In genomic region chr16:23416657-23417293, GRCm38 (mm10) we compare ENCODE assay signal across 8 mouse cellular contexts. TPM values are rescaled to one million over a fixed set of nuclear protein-coding genes. Genes with fewer than 3 reads are reported as not detected.
DNase-seq lines count a peak whose midpoint lies in the region; ATAC-seq and TF ChIP-seq lines count a peak whose summit lies in the region.

No protein-coding gene starts in this region.

- TF ChIP-seq POLR2A in small intestine, adult 2 months (IDR thresholded peaks at IDR 0.05; ENCODE audit: low read depth, low read length): no peak

- H3K27me3 ChIP-seq in forebrain, embryonic 12.5 days: 0 out of 2 replicates have a peak, but pooled peaks cover 9% of the 10 kb centered on the region
- H3K27me3 ChIP-seq in forebrain, embryonic 10.5 days (ENCODE audit: poor library complexity, severe bottlenecking): peaks cover 4% of the 10 kb centered on the region; the same call in 1 of the 2 replicates
- no peaks in the 10 kb centered on the region for H3K27me3 ChIP-seq in hindbrain, embryonic 14.5 days (ENCODE audit: control insufficient read depth, insufficient read depth, low read length)
- no peaks in the 10 kb centered on the region for H3K27me3 ChIP-seq in liver, embryonic 13.5 days
- no peaks in the 10 kb centered on the region for H3K27me3 ChIP-seq in small intestine, adult 2 months (ENCODE audit: control insufficient read depth, insufficient read depth, low read length)

- DNase-seq in forebrain, embryonic 10.5 days (ENCODE audit: extremely low spot score, low spot score): no peak
- no peak for DNase-seq in hindbrain, embryonic 14.5 days (ENCODE audit: low spot score)
- DNase-seq in liver, embryonic 13.5 days: no peak
- DNase-seq in adrenal gland, postnatal 4 days (ENCODE audit: low spot score in 2 of 2): no peak
- DNase-seq in left cerebral cortex, postnatal 14 days (ENCODE audit: low spot score in 2 of 2): no peak
- no peak for DNase-seq in natural killer cell, adult 2 months (ENCODE audit: low spot score in 2 of 2)

- ATAC-seq in forebrain, embryonic 12.5 days (ENCODE audit: low FRiP score): no peak
- peak; percentile 31; the same call in 1 of the 2 replicates for ATAC-seq in hindbrain, embryonic 14.5 days (ENCODE audit: low FRiP score)
- ATAC-seq in liver, embryonic 13.5 days (ENCODE audit: low read depth): no peak

- intact Hi-C loops in left cerebral cortex, postnatal 14 days (cut with DNase I): no loop called here

- H3K4me3 ChIP-seq in forebrain, embryonic 12.5 days (replicated peaks): no peak overlapping the region
- H3K4me3 ChIP-seq in forebrain, embryonic 10.5 days: no peak overlapping the region
- H3K4me3 ChIP-seq in hindbrain, embryonic 14.5 days (replicated peaks; ENCODE audit: low read length): no peak overlapping the region
- H3K4me3 ChIP-seq in liver, embryonic 13.5 days (replicated peaks): no peak overlapping the region
- 0 out of 2 replicates have a peak overlapping the region, but pooled peaks have one; percentile 14 for H3K4me3 ChIP-seq in small intestine, adult 2 months (ENCODE audit: low read depth, low read length)

- no peak overlapping the region for H3K9ac ChIP-seq in forebrain, embryonic 12.5 days
- H3K9ac ChIP-seq in hindbrain, embryonic 14.5 days: no peak overlapping the region
- no peak overlapping the region for H3K9ac ChIP-seq in liver, embryonic 13.5 days

- H3K27ac ChIP-seq in forebrain, embryonic 12.5 days: no peak overlapping the region
- H3K27ac ChIP-seq in forebrain, embryonic 10.5 days: no peak overlapping the region
- H3K27ac ChIP-seq in hindbrain, embryonic 14.5 days: no peak overlapping the region
- H3K27ac ChIP-seq in liver, embryonic 13.5 days: no peak overlapping the region
- H3K27ac ChIP-seq in small intestine, adult 2 months (ENCODE audit: insufficient read depth, low read depth, low read length): peak overlapping the region; percentile 66

- no peaks in the 10 kb centered on the region for H3K36me3 ChIP-seq in forebrain, embryonic 12.5 days (replicated peaks)
- H3K36me3 ChIP-seq in forebrain, embryonic 10.5 days (replicated peaks): no peaks in the 10 kb centered on the region
- no peaks in the 10 kb centered on the region for H3K36me3 ChIP-seq in hindbrain, embryonic 14.5 days (replicated peaks; ENCODE audit: control insufficient read depth, insufficient read depth)
- H3K36me3 ChIP-seq in liver, embryonic 13.5 days: no peaks in the 10 kb centered on the region
- H3K36me3 ChIP-seq in small intestine, adult 2 months (ENCODE audit: control insufficient read depth, insufficient read depth, low read length): no peaks in the 10 kb centered on the region

- TF ChIP-seq CTCF in small intestine, adult 2 months (IDR thresholded peaks at IDR 0.05; ENCODE audit: extremely low read depth, insufficient read length, insufficient replicate concordance, low read depth, low read length): no peak

- no peaks in the 10 kb centered on the region for H3K9me3 ChIP-seq in forebrain, embryonic 12.5 days
- no peaks in the 10 kb centered on the region for H3K9me3 ChIP-seq in forebrain, embryonic 10.5 days
- H3K9me3 ChIP-seq in hindbrain, embryonic 14.5 days (ENCODE audit: control insufficient read depth, low read length): no peaks in the 10 kb centered on the region
- H3K9me3 ChIP-seq in liver, embryonic 13.5 days (replicated peaks): no peaks in the 10 kb centered on the region

- H3K4me1 ChIP-seq in forebrain, embryonic 12.5 days: peaks cover 24% of the 10 kb centered on the region
- peaks cover 21% of the 10 kb centered on the region for H3K4me1 ChIP-seq in forebrain, embryonic 10.5 days
- H3K4me1 ChIP-seq in hindbrain, embryonic 14.5 days (replicated peaks; ENCODE audit: control insufficient read depth, insufficient read depth, low read length): peaks cover 6% of the 10 kb centered on the region
- peaks cover 3% of the 10 kb centered on the region; the same call in 1 of the 2 replicates for H3K4me1 ChIP-seq in liver, embryonic 13.5 days (replicated peaks)
- 0 out of 2 replicates have a peak, but pooled peaks cover 4% of the 10 kb centered on the region for H3K4me1 ChIP-seq in small intestine, adult 2 months (ENCODE audit: control insufficient read depth, insufficient read depth, insufficient read length, low read length)

- WGBS in forebrain, embryonic 12.5 days: 46% methylated on average over 9 of the region's 9 CpGs
- 54% methylated on average over 9 of the region's 9 CpGs for WGBS in forebrain, embryonic 10.5 days
- 42% methylated on average over 9 of the region's 9 CpGs for WGBS in hindbrain, embryonic 14.5 days
- WGBS in liver, embryonic 13.5 days (ENCODE audit: insufficient replicate concordance): 45% methylated on average over 9 of the region's 9 CpGs
- 44% methylated on average over 9 of the region's 9 CpGs for WGBS in small intestine, adult 2 months

- H3K4me2 ChIP-seq in forebrain, embryonic 12.5 days: peak overlapping the region; percentile 15; the same call in 1 of the 2 replicates
- peak overlapping the region; percentile 20 for H3K4me2 ChIP-seq in hindbrain, embryonic 14.5 days (replicated peaks)
- H3K4me2 ChIP-seq in liver, embryonic 13.5 days: peak overlapping the region; percentile 19; the same call in 1 of the 2 replicates

RNA-seq across cellular contexts. Expression of gene Rtp1, which starts 12.2 kb away (rescaled TPM):
- 0.42 and 0.94 TPM in 2 replicates for polyA plus RNA-seq in forebrain, embryonic 12.5 days (2016; fragmentation: Nextera tagmentation; extraction: Ambion mirVana)
- 0.05 TPM in 1 of 2 replicates, not detected in the other for polyA plus RNA-seq in forebrain, embryonic 10.5 days (2016; fragmentation: Nextera tagmentation; extraction: Ambion mirVana)
- not detected in 2 replicates for polyA plus RNA-seq in hindbrain, embryonic 14.5 days (2014; fragmentation: Nextera tagmentation; extraction: Ambion mirVana)
- not detected in 2 replicates for polyA plus RNA-seq in liver, embryonic 13.5 days (2015; fragmentation: Nextera tagmentation; extraction: Ambion mirVana)
- polyA plus RNA-seq in small intestine, adult 2 months (2012; rRNA removed): not detected in 2 replicates
- not detected for total RNA-seq in adrenal gland, postnatal 4 days (2021)
- under 1 TPM; 0.11 to 0.24 TPM for total RNA-seq in left cerebral cortex, postnatal 14 days (2021)
